Mouse (Mus musculus) testis, adult 2 months (tissue): ENCODE results near the gene Sdk2. TPM values are rescaled to one million over a fixed set of nuclear protein-coding genes. Genes with fewer than 3 reads are reported as not detected.

Source experiments
- H3K27ac ChIP-seq: fragments of 200-500 bp; 2 replicates; pipeline ENCODE4 v1.5.1; 2012; ENCODE audit warnings: low read depth, low read length; ENCODE audit not compliant: control insufficient read depth, insufficient read depth
- H3K27me3 ChIP-seq: fragments of 200-500 bp; 2 replicates; pipeline ENCODE4 v1.6.1; 2012; ENCODE audit warnings: mild to moderate bottlenecking, low read length, moderate library complexity; ENCODE audit not compliant: control insufficient read depth, insufficient read depth
- H3K36me3 ChIP-seq: fragments of 200-500 bp; 2 replicates; pipeline ENCODE4 v1.6.1; 2012; ENCODE audit warnings: mild to moderate bottlenecking, low read length; ENCODE audit not compliant: control insufficient read depth, insufficient read depth
- H3K4me1 ChIP-seq: fragments of 200-500 bp; 2 replicates; pipeline ENCODE4 v1.6.1; 2012; ENCODE audit warnings: low read length; ENCODE audit not compliant: control insufficient read depth, insufficient read depth
- H3K4me3 ChIP-seq: fragments of 200-500 bp; 2 replicates; pipeline ENCODE4 v1.5.1; 2012; ENCODE audit warnings: low read depth, mild to moderate bottlenecking, low read length, moderate library complexity, mixed read lengths; ENCODE audit not compliant: control insufficient read depth
- CTCF ChIP-seq: fragments of 200-500 bp; IDR thresholded peaks from 2 replicates; pipeline ENCODE4 v1.5.1; 2012; ENCODE audit warnings: low read depth, mild to moderate bottlenecking, inconsistent platforms, low read length, moderate library complexity; ENCODE audit not compliant: control insufficient read depth, insufficient read depth, insufficient replicate concordance
- POLR2A ChIP-seq: fragments of 200-500 bp; IDR thresholded peaks from 2 replicates; pipeline ENCODE4 v1.6.1; 2012; ENCODE audit warnings: low read depth, mild to moderate bottlenecking, inconsistent platforms, low read length, moderate library complexity; ENCODE audit not compliant: control insufficient read depth
- polyA plus RNA-seq: library from polyadenylated mRNA; depleted of rRNA; stranded (reverse); fragments of >200 nt; gene quantifications from 2 replicates; pipeline ENCODE4 v1.2.3, GENCODE M21; 2012

The Sdk2 gene
- polyA plus RNA-seq, 1 experiment, result 7.8 TPM

DNA sequence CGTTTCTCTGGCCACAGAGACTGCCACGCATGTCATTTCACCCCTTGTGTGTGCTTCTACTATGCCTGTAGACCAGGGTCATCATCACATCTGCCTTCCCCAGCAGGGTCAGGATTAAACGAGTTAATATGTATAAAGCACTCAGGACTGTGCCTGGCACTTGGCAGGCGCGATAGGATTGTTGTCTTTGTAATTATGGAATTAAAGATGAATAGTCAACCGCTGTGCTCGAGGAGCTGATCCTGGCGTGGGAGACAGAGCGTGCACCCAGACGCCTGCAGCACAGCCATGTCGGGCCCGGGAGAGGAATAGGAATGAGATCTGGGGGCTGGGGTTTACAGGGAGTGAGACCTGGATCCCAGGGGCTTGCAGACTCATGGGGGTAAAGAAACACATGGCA, 61.0 kb downstream of the Sdk2 start:
- no peaks in the 10 kb centered on the region for H3K27me3 ChIP-seq
- no peaks in the 10 kb centered on the region for H3K36me3 ChIP-seq
- H3K4me3 ChIP-seq, result no peak overlapping the region
- no peaks in the 10 kb centered on the region for H3K4me1 ChIP-seq
- TF ChIP-seq CTCF (no peak), POLR2A (no peak)
- no peak overlapping the region for H3K27ac ChIP-seq

DNA sequence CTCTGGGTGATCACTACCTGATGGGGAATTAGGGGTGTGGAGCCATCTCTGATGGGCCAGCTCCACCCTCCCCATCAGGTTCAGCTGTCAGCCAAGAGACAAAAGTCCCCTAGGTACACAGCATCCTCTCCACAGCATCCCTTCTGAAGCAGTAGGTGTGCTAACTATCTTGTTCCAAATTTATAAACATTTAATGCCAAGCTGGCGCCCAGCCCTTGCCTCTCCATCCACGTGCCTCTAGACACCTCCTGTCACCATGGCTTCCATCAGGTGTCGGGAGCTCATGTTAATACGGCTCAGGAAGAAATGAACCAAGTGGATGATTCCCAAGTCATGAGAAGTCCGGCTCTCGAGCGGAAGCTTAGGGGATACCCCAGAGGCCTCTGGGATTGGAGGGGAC, 62.2 kb downstream of the Sdk2 start:
- TF ChIP-seq CTCF, result no peak
- TF ChIP-seq POLR2A, result no peak

DNA sequence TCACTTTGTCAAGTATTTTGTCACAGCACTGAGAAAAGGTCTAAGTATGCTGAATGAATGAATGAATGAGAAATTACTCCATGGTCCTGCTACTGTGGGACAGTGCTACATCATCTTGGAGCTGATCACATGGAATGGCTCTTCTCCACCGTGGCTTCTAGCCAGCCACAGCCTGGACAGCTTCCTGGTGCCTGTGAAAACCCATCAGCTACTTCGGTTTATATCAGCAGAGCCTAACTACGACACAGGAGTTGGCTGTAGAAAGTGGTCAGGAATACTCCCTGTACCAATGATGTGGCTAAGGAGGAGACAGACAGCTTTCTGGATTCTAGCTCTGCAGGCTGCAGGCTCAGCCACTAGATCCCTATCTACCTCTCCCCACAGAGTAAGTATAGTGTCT, 63.7 kb downstream of the Sdk2 start:
- H3K4me1 ChIP-seq, result peaks cover 1% of the 10 kb centered on the region
- H3K4me3 ChIP-seq, result no peak overlapping the region
- TF ChIP-seq CTCF (no peak), POLR2A (no peak)
- H3K27ac ChIP-seq, result no peak overlapping the region
- H3K27me3 ChIP-seq, result no peaks in the 10 kb centered on the region
- no peaks in the 10 kb centered on the region for H3K36me3 ChIP-seq

More for the DNA sequence above, 62.2 kb downstream of the Sdk2 start:
- Histone ChIP-seq H3K4me1 (no peaks in the 10 kb centered on the region), H3K36me3 (no peaks in the 10 kb centered on the region), H3K4me3 (no peak overlapping the region), H3K27ac (no peak overlapping the region), H3K27me3 (no peaks in the 10 kb centered on the region)

- Histone ChIP-seq H3K27ac (no peak overlapping the region), H3K4me3 (no peak overlapping the region), H3K27me3 (no peaks in the 10 kb centered on the region), H3K36me3 (no peaks in the 10 kb centered on the region), H3K4me1 (peaks cover 3% of the 10 kb centered on the region)
- no peak for TF ChIP-seq POLR2A
- TF ChIP-seq CTCF, result no peak
Measured at GRCm38 (mm10) chr11:114000051-114000450, 66.8 kb downstream of the Sdk2 start.

GRCm38 (mm10) chr11:113998702-113999101, 68.1 kb downstream of the Sdk2 start:
- no peaks in the 10 kb centered on the region for H3K27me3 ChIP-seq
- H3K36me3 ChIP-seq, result no peaks in the 10 kb centered on the region
- TF ChIP-seq CTCF (no peak), POLR2A (no peak)
- no peak overlapping the region for H3K27ac ChIP-seq
- no peak overlapping the region for H3K4me3 ChIP-seq
- peaks cover 3% of the 10 kb centered on the region for H3K4me1 ChIP-seq

- no peaks in the 10 kb centered on the region for H3K36me3 ChIP-seq
- no peak overlapping the region for H3K27ac ChIP-seq
- peaks cover 12% of the 10 kb centered on the region for H3K4me1 ChIP-seq
- no peak for TF ChIP-seq POLR2A
- TF ChIP-seq CTCF, result no peak
- no peaks in the 10 kb centered on the region for H3K27me3 ChIP-seq
- H3K4me3 ChIP-seq, result no peak overlapping the region
Measured at GRCm38 (mm10) chr11:113993921-113994320, 72.9 kb downstream of the Sdk2 start.

DNA sequence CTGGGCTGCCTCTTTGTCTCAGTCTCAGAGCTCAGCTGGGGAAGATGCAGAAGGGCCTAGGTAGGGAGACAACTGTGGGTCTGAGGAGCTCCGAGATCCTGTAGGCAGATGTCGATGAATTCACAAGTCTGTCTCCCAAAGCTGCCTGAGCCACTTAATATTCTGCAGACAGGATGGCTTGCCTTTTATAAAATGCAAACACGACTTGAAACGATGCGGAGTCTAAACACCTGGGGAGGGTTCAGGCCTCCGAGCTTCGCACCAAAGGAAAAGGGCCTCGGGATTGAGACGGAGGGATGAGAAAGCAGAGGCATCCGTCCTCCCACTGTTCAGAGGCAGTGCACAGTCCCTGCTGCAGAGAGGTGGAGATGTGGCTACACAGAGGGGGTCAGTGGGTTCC, 74.0 kb downstream of the Sdk2 start:
- no peak overlapping the region for H3K27ac ChIP-seq
- no peaks in the 10 kb centered on the region for H3K27me3 ChIP-seq
- TF ChIP-seq CTCF (no peak), POLR2A (no peak)
- no peaks in the 10 kb centered on the region for H3K36me3 ChIP-seq
- peaks cover 9% of the 10 kb centered on the region for H3K4me1 ChIP-seq
- H3K4me3 ChIP-seq, result no peak overlapping the region

DNA sequence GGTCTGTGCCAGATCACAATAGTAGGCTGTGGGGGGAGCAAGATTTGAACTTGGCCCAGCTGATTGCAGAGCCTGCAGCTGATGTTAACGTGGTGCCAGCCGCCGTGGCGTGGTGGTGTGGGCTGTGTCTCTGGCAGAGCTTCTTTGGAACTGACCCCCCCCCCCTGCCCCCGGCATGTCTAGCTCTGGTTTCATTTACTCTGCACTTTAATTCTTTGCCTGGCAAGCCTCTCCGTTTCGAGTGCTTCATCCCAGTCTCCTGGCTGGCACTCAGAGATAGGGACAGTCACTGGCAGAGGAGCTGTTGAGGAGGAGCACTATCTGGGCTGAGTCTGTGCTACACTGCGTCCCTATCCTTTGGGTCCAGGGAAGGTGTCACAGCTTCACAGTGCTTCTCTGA, 75.0 kb downstream of the Sdk2 start:
- Histone ChIP-seq H3K4me3 (no peak overlapping the region), H3K27me3 (no peaks in the 10 kb centered on the region), H3K36me3 (no peaks in the 10 kb centered on the region), H3K27ac (no peak overlapping the region), H3K4me1 (peaks cover 9% of the 10 kb centered on the region)
- TF ChIP-seq CTCF (no peak), POLR2A (no peak)
